ENCODE assay signal across 21 mouse cellular contexts in the genomic region with DNA sequence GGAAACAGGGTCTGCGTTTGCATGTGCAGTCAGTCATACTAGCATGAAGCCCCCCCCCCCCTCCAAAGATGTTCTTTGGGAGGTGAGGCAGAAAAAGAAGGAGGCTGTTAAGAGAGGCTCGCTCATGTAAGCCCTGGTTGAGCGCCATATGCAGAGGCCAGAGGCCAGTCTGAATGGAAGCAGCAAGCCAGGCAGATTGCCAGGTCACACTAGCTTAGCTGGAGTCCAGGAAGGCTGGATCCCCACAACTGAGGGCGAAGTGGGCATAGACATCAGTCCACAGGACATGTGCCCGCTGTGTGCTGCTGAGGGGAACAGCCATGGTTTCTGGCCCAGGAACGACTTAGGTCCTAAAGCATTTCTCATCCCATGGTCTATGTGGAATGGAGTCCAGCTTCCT.
"Had no signal": no experiment of that assay in that cellular context is flagged by ENCODE, and none has a peak within 500 bp of the region (broad histone marks: within the 10 kb centered on the region; RNA-seq: fewer than 3 reads in every experiment).

No protein-coding gene starts in this region.

- H3K36me3 ChIP-seq: limb, embryonic 12.5 days; limb, embryonic 15.5 days; lung, embryonic 15.5 days had no signal

- H3K4me2 ChIP-seq: limb, embryonic 12.5 days; limb, embryonic 15.5 days; liver, embryonic 11.5 days; lung, embryonic 15.5 days; midbrain, embryonic 11.5 days had no signal

- ATAC-seq: liver, postnatal 0 days had no signal

- H3K4me3 ChIP-seq: layer of hippocampus, adult 2 months; limb, embryonic 12.5 days; limb, embryonic 15.5 days; lung, embryonic 15.5 days had no signal

- H3K9me3 ChIP-seq: limb, embryonic 15.5 days; lung, embryonic 15.5 days had no signal

- DNase-seq: kidney, adult 2 months; layer of hippocampus, adult 9-11 months; liver, postnatal 0 days; lung, postnatal 10 days; lung, postnatal 4 days; midbrain, embryonic 14.5 days; right cerebral cortex, adult 18-20 months; right cerebral cortex, postnatal 14 days; right cerebral cortex, postnatal 4 days; thymus, adult 2 months; thymus, postnatal 14 days; thymus, postnatal 4 days had no signal

- H3K27me3 ChIP-seq: limb, embryonic 15.5 days; lung, embryonic 15.5 days had no signal

- H3K27ac ChIP-seq: kidney, postnatal 0 days; layer of hippocampus, adult 2 months; limb, embryonic 12.5 days; limb, embryonic 15.5 days; liver, embryonic 14.5 days; lung, embryonic 15.5 days; stomach, postnatal 0 days had no signal

- H3K9ac ChIP-seq: limb, embryonic 12.5 days; limb, embryonic 15.5 days; liver, embryonic 14.5 days; liver, postnatal 0 days; lung, embryonic 15.5 days had no signal
